Mouse (Mus musculus) lung, postnatal 0 days (tissue): Measurements from ENCODE around the gene Cdkl4.

Experiments used
- CTCF ChIP-seq: IDR thresholded peaks from 2 replicates; pipeline ENCODE4 v1.5.1; 2016; ENCODE audit warnings: antibody characterized with exemption, mild to moderate bottlenecking
- EP300 ChIP-seq: IDR thresholded peaks from 2 replicates; pipeline ENCODE4 v1.6.1; 2016; ENCODE audit warnings: antibody characterized with exemption, mild to moderate bottlenecking, control low read depth

- TF ChIP-seq CTCF (no peak), EP300 (no peak)
Observed at GRCm38 (mm10) chr17:80518811-80519210, 58.8 kb downstream of the Cdkl4 start.
